Mouse (Mus musculus) liver, embryonic 12.5 days (tissue): Measurements from ENCODE around the gene Batf. TPM values are rescaled to one million over a fixed set of nuclear protein-coding genes. Genes with fewer than 3 reads are reported as not detected.
A peak's percentile ranks its signal among the peaks of the same experiment; 100 is the strongest.

ENCODE experiments used
- ATAC-seq: fragments of 200-750 bp; cut with Nextera tagmentation; 2 replicates; pipeline ENCODE4 v1.8.0; 2017; ENCODE audit warnings: moderate number of reproducible peaks, mild to moderate bottlenecking, moderate library complexity
- H3K27ac ChIP-seq: fragments of 300-500 bp; sonication (generic); 2 replicates; pipeline ENCODE4 v1.5.1; 2016; ENCODE audit warnings: mild to moderate bottlenecking
- H3K27me3 ChIP-seq: fragments of 300-500 bp; sonication (generic); replicated peaks from 2 replicates; pipeline ENCODE4 v1.6.1; 2016; ENCODE audit warnings: mild to moderate bottlenecking, moderate library complexity
- H3K36me3 ChIP-seq: fragments of 300-500 bp; sonication (generic); 2 replicates; pipeline ENCODE4 v1.6.1; 2016; ENCODE audit warnings: mild to moderate bottlenecking, moderate library complexity
- H3K4me1 ChIP-seq: fragments of 300-500 bp; sonication (generic); 2 replicates; pipeline ENCODE4 v1.6.1; 2016
- H3K4me2 ChIP-seq: fragments of 300-500 bp; sonication (generic); 2 replicates; pipeline ENCODE4 v1.6.1; 2016; ENCODE audit warnings: mild to moderate bottlenecking, moderate library complexity
- H3K4me3 ChIP-seq: fragments of 300-500 bp; sonication (generic); 2 replicates; pipeline ENCODE4 v1.5.1; 2016; ENCODE audit warnings: mild to moderate bottlenecking, moderate library complexity
- H3K9ac ChIP-seq: fragments of 300-500 bp; sonication (generic); 2 replicates; pipeline ENCODE4 v1.6.1; 2016; ENCODE audit warnings: mild to moderate bottlenecking, moderate library complexity
- H3K9me3 ChIP-seq: fragments of 300-500 bp; sonication (generic); replicated peaks from 2 replicates; pipeline ENCODE4 v1.6.1; 2016; ENCODE audit warnings: mild to moderate bottlenecking, moderate library complexity
- WGBS: fragments of 180-500 bp; shearing (Covaris S2); methylation state at CpG from one replicate; pipeline ENCODE4 v1.1.7; 2016; ENCODE audit not compliant: insufficient replicate concordance; 5-methylcytosine and 5-hydroxymethylcytosine counted together
- polyA plus RNA-seq: library from polyadenylated mRNA; unstranded; fragments of >200 nt; fragmentation: Nextera tagmentation; extraction: Ambion mirVana; gene quantifications from 2 replicates; pipeline ENCODE4 v1.2.1, GENCODE M21; 2016

Gene Batf
- polyA plus RNA-seq, 1 experiment from 2014 or later, result 5.2 TPM

GRCm38 (mm10) chr12:85705831-85706530, 19.5 kb downstream of the Batf start:
- peak overlapping the region; percentile 78 for H3K4me2 ChIP-seq
- peaks cover 19% of the 10 kb centered on the region for H3K4me1 ChIP-seq
- H3K9ac ChIP-seq, result peak overlapping the region; percentile 63
- 22% methylated on average over 17 of the region's 17 CpGs for WGBS
- peak overlapping the region; percentile 56 for H3K4me3 ChIP-seq
- peak overlapping the region; percentile 82 for H3K27ac ChIP-seq
- no peaks in the 10 kb centered on the region for H3K9me3 ChIP-seq
- no peaks in the 10 kb centered on the region for H3K36me3 ChIP-seq
- ATAC-seq, result no peak
- peaks cover 11% of the 10 kb centered on the region; the same call in 1 of the 2 replicates for H3K27me3 ChIP-seq

GRCm38 (mm10) chr12:85706906-85707305, 20.4 kb downstream of the Batf start:
- no peak overlapping the region for H3K27ac ChIP-seq
- H3K4me1 ChIP-seq, result peaks cover 19% of the 10 kb centered on the region
- no peaks in the 10 kb centered on the region for H3K9me3 ChIP-seq
- peaks cover 11% of the 10 kb centered on the region; the same call in 1 of the 2 replicates for H3K27me3 ChIP-seq
- no peaks in the 10 kb centered on the region for H3K36me3 ChIP-seq
- no peak overlapping the region for H3K9ac ChIP-seq
- ATAC-seq, result no peak
- H3K4me3 ChIP-seq, result no peak overlapping the region
- H3K4me2 ChIP-seq, result no peak overlapping the region
- WGBS, result 74% methylated on average over 4 of the region's 4 CpGs

- Histone ChIP-seq H3K4me3 (no peak overlapping the region), H3K4me1 (peaks cover 19% of the 10 kb centered on the region), H3K9ac (no peak overlapping the region), H3K27ac (no peak overlapping the region), H3K9me3 (no peaks in the 10 kb centered on the region), H3K36me3 (no peaks in the 10 kb centered on the region), H3K27me3 (peaks cover 11% of the 10 kb centered on the region; the same call in 1 of the 2 replicates), H3K4me2 (no peak overlapping the region)
- no peak for ATAC-seq
- whole genome bisulfite sequencing, result 81% methylated on average over 11 of the region's 11 CpGs
Observed at GRCm38 (mm10) chr12:85707391-85707790, 20.9 kb downstream of the Batf start.

GRCm38 (mm10) chr12:85708556-85708955, 22.1 kb downstream of the Batf start:
- Histone ChIP-seq H3K27ac (no peak overlapping the region), H3K4me1 (peaks cover 19% of the 10 kb centered on the region), H3K27me3 (peaks cover 11% of the 10 kb centered on the region; the same call in 1 of the 2 replicates), H3K36me3 (no peaks in the 10 kb centered on the region), H3K4me2 (no peak overlapping the region), H3K9ac (no peak overlapping the region), H3K4me3 (no peak overlapping the region), H3K9me3 (no peaks in the 10 kb centered on the region)
- no peak for ATAC-seq
- WGBS, result 78% methylated on average over 12 of the region's 12 CpGs

- Histone ChIP-seq H3K4me1 (peaks cover 5% of the 10 kb centered on the region), H3K4me3 (no peak overlapping the region), H3K36me3 (no peaks in the 10 kb centered on the region), H3K9ac (no peak overlapping the region), H3K9me3 (no peaks in the 10 kb centered on the region), H3K27me3 (peaks cover 11% of the 10 kb centered on the region; the same call in 1 of the 2 replicates), H3K27ac (no peak overlapping the region), H3K4me2 (no peak overlapping the region)
- WGBS, result 40% methylated on average over 7 of the region's 7 CpGs
- ATAC-seq, result no peak
Observed at GRCm38 (mm10) chr12:85710695-85711094, 24.2 kb downstream of the Batf start.

- H3K27me3 ChIP-seq, result 0 out of 2 replicates have a peak, but pooled peaks cover 3% of the 10 kb centered on the region
- no peak overlapping the region for H3K4me2 ChIP-seq
- H3K9ac ChIP-seq, result no peak overlapping the region
- 75% methylated on average over 2 of the region's 2 CpGs for WGBS
- H3K4me3 ChIP-seq, result no peak overlapping the region
- H3K4me1 ChIP-seq, result no peaks in the 10 kb centered on the region
- no peaks in the 10 kb centered on the region for H3K36me3 ChIP-seq
- no peak for ATAC-seq
- no peaks in the 10 kb centered on the region for H3K9me3 ChIP-seq
- no peak overlapping the region for H3K27ac ChIP-seq
Observed at GRCm38 (mm10) chr12:85712587-85712986, 26.1 kb downstream of the Batf start.

GRCm38 (mm10) chr12:85714126-85714525, 27.7 kb downstream of the Batf start:
- no peak overlapping the region for H3K27ac ChIP-seq
- no peak for ATAC-seq
- H3K4me1 ChIP-seq, result no peaks in the 10 kb centered on the region
- H3K9me3 ChIP-seq, result no peaks in the 10 kb centered on the region
- H3K27me3 ChIP-seq, result no peaks in the 10 kb centered on the region
- 71% methylated on average over 5 of the region's 5 CpGs for WGBS
- no peak overlapping the region for H3K4me3 ChIP-seq
- no peak overlapping the region for H3K4me2 ChIP-seq
- no peaks in the 10 kb centered on the region for H3K36me3 ChIP-seq
- H3K9ac ChIP-seq, result no peak overlapping the region

GRCm38 (mm10) chr12:85725306-85725705, 38.8 kb downstream of the Batf start:
- WGBS, result 60% methylated on average over 4 of the region's 4 CpGs
- ATAC-seq, result no peak
- Histone ChIP-seq H3K4me2 (no peak overlapping the region), H3K9me3 (no peaks in the 10 kb centered on the region), H3K27me3 (no peaks in the 10 kb centered on the region; the same call in 1 of the 2 replicates), H3K9ac (no peak overlapping the region), H3K36me3 (no peaks in the 10 kb centered on the region), H3K27ac (no peak overlapping the region), H3K4me1 (no peaks in the 10 kb centered on the region), H3K4me3 (no peak overlapping the region)

- H3K36me3 ChIP-seq, result no peaks in the 10 kb centered on the region
- no peaks in the 10 kb centered on the region for H3K4me1 ChIP-seq
- ATAC-seq, result no peak
- no peak overlapping the region for H3K4me2 ChIP-seq
- WGBS, result 17% methylated on average over 6 of the region's 6 CpGs
- no peaks in the 10 kb centered on the region for H3K9me3 ChIP-seq
- H3K4me3 ChIP-seq, result no peak overlapping the region
- H3K27ac ChIP-seq, result no peak overlapping the region
- no peaks in the 10 kb centered on the region; the same call in 1 of the 2 replicates for H3K27me3 ChIP-seq
- no peak overlapping the region for H3K9ac ChIP-seq
Observed at GRCm38 (mm10) chr12:85726729-85727397, 40.4 kb downstream of the Batf start.

GRCm38 (mm10) chr12:85728181-85728580, 41.7 kb downstream of the Batf start:
- no peak overlapping the region for H3K9ac ChIP-seq
- H3K4me2 ChIP-seq, result no peak overlapping the region
- H3K27ac ChIP-seq, result no peak overlapping the region
- no peaks in the 10 kb centered on the region for H3K4me1 ChIP-seq
- no peaks in the 10 kb centered on the region for H3K36me3 ChIP-seq
- ATAC-seq, result no peak
- no peak overlapping the region for H3K4me3 ChIP-seq
- no peaks in the 10 kb centered on the region; the same call in 1 of the 2 replicates for H3K27me3 ChIP-seq
- 69% methylated on average over 7 of the region's 7 CpGs for WGBS
- no peaks in the 10 kb centered on the region for H3K9me3 ChIP-seq

- no peak overlapping the region for H3K4me3 ChIP-seq
- H3K27me3 ChIP-seq, result no peaks in the 10 kb centered on the region; the same call in 1 of the 2 replicates
- H3K36me3 ChIP-seq, result no peaks in the 10 kb centered on the region
- no peaks in the 10 kb centered on the region for H3K9me3 ChIP-seq
- no peak for ATAC-seq
- no peak overlapping the region for H3K27ac ChIP-seq
- H3K4me2 ChIP-seq, result no peak overlapping the region
- WGBS, result 29% methylated on average over 17 of the region's 17 CpGs
- no peak overlapping the region for H3K9ac ChIP-seq
- no peaks in the 10 kb centered on the region for H3K4me1 ChIP-seq
Observed at GRCm38 (mm10) chr12:85729022-85729944, 42.8 kb downstream of the Batf start.
